In the genomic region with DNA sequence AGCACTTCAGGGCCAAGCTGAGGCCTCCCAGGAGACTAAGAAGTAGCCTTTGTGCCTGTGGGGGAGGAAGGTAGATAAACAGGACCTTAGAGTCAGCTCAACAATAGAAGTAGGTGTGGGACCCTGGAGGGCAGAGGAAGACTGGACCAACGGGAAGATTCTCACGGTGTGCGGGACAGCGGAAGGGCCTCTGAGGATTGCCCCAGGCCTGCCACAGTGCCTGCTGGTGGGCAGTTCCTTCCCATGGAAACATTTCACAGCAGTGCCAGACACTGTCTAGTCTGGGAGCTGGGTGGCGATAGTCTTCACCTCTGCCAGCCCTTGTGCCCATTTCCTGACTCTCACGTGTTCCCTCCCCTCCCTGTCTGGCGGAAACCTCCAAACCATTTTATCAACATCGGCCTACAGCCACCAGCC, we compare ENCODE assay signal across 13 mouse cellular contexts. TPM values are rescaled to one million over a fixed set of nuclear protein-coding genes. Genes with fewer than 3 reads are reported as not detected.
DNase-seq lines count a peak whose midpoint lies in the region; ATAC-seq and TF ChIP-seq lines count a peak whose summit lies in the region.
"Had no signal": no experiment of that assay in that cellular context is flagged by ENCODE, and none has a peak within 500 bp of the region (broad histone marks: within the 10 kb centered on the region; RNA-seq: fewer than 3 reads in every experiment).

No protein-coding gene starts in this region.

- TF ChIP-seq POLR2A in testis, adult 2 months (IDR thresholded peaks at IDR 0.05; ENCODE audit: control insufficient read depth, low read depth, low read length) = no peak

- no peaks in the 10 kb centered on the region for H3K36me3 ChIP-seq in forebrain, embryonic 10.5 days (replicated peaks)
- H3K36me3 ChIP-seq in forebrain, embryonic 14.5 days (ENCODE audit: control insufficient read depth, insufficient read depth, low read length) = no peaks in the 10 kb centered on the region
- H3K36me3 ChIP-seq in testis, adult 2 months (ENCODE audit: control insufficient read depth, insufficient read depth, low read length) = no peaks in the 10 kb centered on the region
- H3K36me3 ChIP-seq: limb, embryonic 12.5 days had no signal

- H3K27me3 ChIP-seq in forebrain, embryonic 10.5 days (ENCODE audit: poor library complexity, severe bottlenecking) = no peaks in the 10 kb centered on the region
- H3K27me3 ChIP-seq in forebrain, embryonic 14.5 days (replicated peaks; ENCODE audit: control insufficient read depth, insufficient read depth, low read length) = no peaks in the 10 kb centered on the region
- H3K27me3 ChIP-seq in testis, adult 2 months (ENCODE audit: control insufficient read depth, insufficient read depth, low read length) = no peaks in the 10 kb centered on the region
- H3K27me3 ChIP-seq: limb, embryonic 12.5 days had no signal

- no peak overlapping the region for H3K9ac ChIP-seq in forebrain, embryonic 14.5 days (ENCODE audit: low read length)
- H3K9ac ChIP-seq: limb, embryonic 12.5 days had no signal

- peaks cover 38% of the 10 kb centered on the region for H3K4me1 ChIP-seq in forebrain, embryonic 10.5 days
- H3K4me1 ChIP-seq in forebrain, embryonic 14.5 days (ENCODE audit: control insufficient read depth, insufficient read depth, low read length) = peaks cover 26% of the 10 kb centered on the region; the same call in 1 of the 2 replicates
- H3K4me1 ChIP-seq in testis, adult 2 months (ENCODE audit: control insufficient read depth, insufficient read depth, low read length) = no peaks in the 10 kb centered on the region

- WGBS in forebrain, embryonic 10.5 days = 77% methylated on average over 8 of the region's 8 CpGs
- 66% methylated on average over 8 of the region's 8 CpGs for WGBS in forebrain, embryonic 14.5 days

- H3K9me3 ChIP-seq in forebrain, embryonic 10.5 days = no peaks in the 10 kb centered on the region
- H3K9me3 ChIP-seq in forebrain, embryonic 14.5 days (replicated peaks; ENCODE audit: control insufficient read depth, low read length) = no peaks in the 10 kb centered on the region
- H3K9me3 ChIP-seq: limb, embryonic 12.5 days had no signal

- no peak overlapping the region for H3K4me2 ChIP-seq in forebrain, embryonic 14.5 days (ENCODE audit: low read length)
- H3K4me2 ChIP-seq: limb, embryonic 12.5 days had no signal

- H3K27ac ChIP-seq in forebrain, embryonic 10.5 days = peak overlapping the region; percentile 12
- H3K27ac ChIP-seq in forebrain, embryonic 14.5 days (ENCODE audit: low read depth, low read length) = no peak overlapping the region
- H3K27ac ChIP-seq in layer of hippocampus, adult 2 months = no peak overlapping the region; the same call in 1 of the 2 replicates
- H3K27ac ChIP-seq in testis, adult 2 months (ENCODE audit: control insufficient read depth, insufficient read depth, low read depth, low read length) = peak overlapping the region; percentile 26
- H3K27ac ChIP-seq: limb, embryonic 12.5 days had no signal

- no peak for ATAC-seq in forebrain, embryonic 14.5 days

- no peak overlapping the region for H3K4me3 ChIP-seq in forebrain, embryonic 10.5 days
- H3K4me3 ChIP-seq in forebrain, embryonic 14.5 days (ENCODE audit: low read depth, low read length) = no peak overlapping the region
- no peak overlapping the region for H3K4me3 ChIP-seq in layer of hippocampus, adult 2 months
- no peak overlapping the region for H3K4me3 ChIP-seq in testis, adult 2 months (ENCODE audit: control insufficient read depth, low read depth, low read length)
- H3K4me3 ChIP-seq: limb, embryonic 12.5 days had no signal

- TF ChIP-seq CTCF in layer of hippocampus, adult 2 months (conservative IDR thresholded peaks at IDR 0.05) = 0 out of 2 replicates have a peak, but pooled peaks have one; percentile 7
- TF ChIP-seq CTCF in testis, adult 2 months (IDR thresholded peaks at IDR 0.05; ENCODE audit: control insufficient read depth, insufficient read depth, insufficient replicate concordance, low read depth, low read length) = no peak

- no peak for DNase-seq in forebrain, embryonic 10.5 days (ENCODE audit: extremely low spot score, low spot score)
- no peak for DNase-seq in forebrain, embryonic 14.5 days (ENCODE audit: low spot score)
- DNase-seq in layer of hippocampus, adult 2 months (ENCODE audit: low spot score in 2 of 2) = no peak
- DNase-seq in layer of hippocampus, adult 9-10 months (ENCODE audit: low spot score) = no peak
- DNase-seq in testis, postnatal 10 days (ENCODE audit: low spot score) = no peak
- peak; percentile 36 for DNase-seq in testis, postnatal 14 days (ENCODE audit: low spot score)
- no peak for DNase-seq in right cerebral cortex, postnatal 36 days (ENCODE audit: low spot score in 2 of 2)

RNA-seq across cellular contexts. Expression of a gene that starts 12.6 kb away (rescaled TPM):
- 0.06 and 0.09 TPM in 2 replicates for polyA plus RNA-seq in forebrain, embryonic 10.5 days (2016; fragmentation: Nextera tagmentation; extraction: Ambion mirVana)
- polyA plus RNA-seq in forebrain, embryonic 14.5 days (2014; fragmentation: Nextera tagmentation; extraction: Ambion mirVana) = 0.23 and 0.41 TPM in 2 replicates
- under 1 TPM; 0.79 to 0.87 TPM for total RNA-seq in layer of hippocampus, adult 2 months (2021)
- polyA plus RNA-seq in testis, adult 2 months (2012; rRNA removed) = 471 and 483 TPM in 2 replicates
- total RNA-seq: gastrocnemius, adult 18-20 months had no signal
- polyA plus RNA-seq: intestine, embryonic 14.5 days; limb, embryonic 12.5 days; small intestine, adult 2 months; thymus, postnatal 0 days had no signal

Comparison
In these comparisons a context has a peak if more than half of its experiments do, and no peak if none do; other contexts are left out.
1. H3K27ac ChIP-seq: peak in forebrain, embryonic 10.5 days (single experiment) and testis, adult 2 months (single experiment); none in forebrain, embryonic 14.5 days (single experiment) and layer of hippocampus, adult 2 months (single experiment).
2. RNA of a gene that starts 12.6 kb away (polyA plus RNA-seq): 471 to 483 TPM in testis, adult 2 months; 0.23 to 0.41 TPM in forebrain, embryonic 14.5 days and 0.06 to 0.09 TPM in forebrain, embryonic 10.5 days; every median in the first group is over 100 times any median in the second.